Mouse (Mus musculus): ENCODE measurements around the gene Hmga1.

DNA sequence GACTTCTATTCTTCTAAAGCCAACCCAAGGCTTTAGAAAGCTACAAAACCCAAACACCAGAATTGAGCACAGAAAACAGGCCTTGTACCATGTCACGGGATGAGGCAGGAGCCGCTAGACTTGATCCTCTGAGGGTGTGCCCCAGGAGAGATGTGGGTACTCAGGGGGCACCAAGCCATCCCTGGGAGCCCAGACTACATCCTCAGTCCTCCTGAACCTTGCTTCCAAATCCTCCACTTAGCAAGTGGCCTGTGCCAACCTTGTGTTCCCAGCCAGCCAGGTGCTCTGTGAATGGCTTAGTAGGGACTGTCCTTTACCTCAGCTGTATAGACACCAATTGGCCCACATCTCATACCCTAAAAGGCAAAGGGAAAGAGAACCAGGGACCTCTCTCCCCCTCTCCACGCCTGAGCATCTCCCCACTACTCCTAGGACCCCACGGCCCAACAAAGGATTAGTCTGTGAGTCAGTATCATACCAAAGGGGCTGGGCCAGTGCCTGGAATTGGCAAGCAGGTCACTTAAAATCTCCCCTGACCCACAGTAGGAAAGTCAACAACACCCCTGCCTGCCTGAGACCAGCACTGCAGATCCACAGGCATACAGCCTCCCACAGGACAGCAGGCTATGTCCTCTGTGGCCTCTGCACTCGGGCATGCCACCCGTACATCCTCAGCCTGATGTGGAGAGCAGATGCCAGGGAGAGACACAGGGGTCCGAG lies 49.3 kb upstream of the Hmga1 start:
- no peak for TF ChIP-seq TAL1 (conservative IDR thresholded peaks at IDR 0.05; ENCODE audit: low read depth, low read length)
- TF ChIP-seq CTCF (IDR thresholded peaks at IDR 0.05; ENCODE audit: low read depth, low read length), result no peak
